Mouse (Mus musculus) left cerebral cortex, postnatal 36 days (tissue): ENCODE data around the gene Gpsm1. TPM values are rescaled to one million over a fixed set of nuclear protein-coding genes. Genes with fewer than 3 reads are reported as not detected.

Source experiments
- DNase-seq, 2 experiments: peaks; one replicate each; pipeline ENCODE4 v3.0.0; 2021 to 2022; ENCODE audit warnings: low spot score in 2 of 2, mixed read lengths in 1 of 2
- intact Hi-C: fragments of 180-260 bp; cut with DNase I; formaldehyde crosslinking; loops from one replicate; pipeline ENCODE4 v1.15.1; 2025
- total RNA-seq, 2 experiments: library from RNA; stranded (reverse); gene quantifications; 2 replicates each; pipeline ENCODE4 v1.2.3; 2021

The Gpsm1 gene
- total RNA-seq, 2 experiments from 2014 or later, result 44.4 to 58.4 TPM

DNA sequence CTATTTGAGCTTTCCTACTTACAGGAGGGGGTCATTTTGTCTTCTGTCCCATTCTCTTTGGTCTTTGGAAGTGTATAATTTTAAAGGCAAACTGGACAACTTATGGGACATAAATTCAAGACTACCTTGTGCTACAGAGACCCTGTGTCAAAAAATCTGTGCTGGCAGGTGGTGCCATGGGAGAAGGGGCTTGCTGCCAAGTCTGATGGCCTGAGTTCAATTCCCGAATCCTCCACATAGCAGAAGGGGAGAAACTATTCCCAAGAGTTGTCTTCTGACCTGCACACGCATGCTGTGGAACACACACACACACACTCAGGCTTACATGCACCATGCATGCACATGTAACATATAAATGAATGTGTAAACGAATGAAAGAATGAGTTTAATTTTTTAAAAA is 8.6 kb upstream of the Gpsm1 start:
- intact Hi-C loops, result no loop called here
- DNase-seq, result no peak

- intact Hi-C loops, result no loop called here
- DNase-seq, result no peak
Observed at GRCm38 (mm10) chr2:26309739-26310138, 5.6 kb upstream of the Gpsm1 start.

DNA sequence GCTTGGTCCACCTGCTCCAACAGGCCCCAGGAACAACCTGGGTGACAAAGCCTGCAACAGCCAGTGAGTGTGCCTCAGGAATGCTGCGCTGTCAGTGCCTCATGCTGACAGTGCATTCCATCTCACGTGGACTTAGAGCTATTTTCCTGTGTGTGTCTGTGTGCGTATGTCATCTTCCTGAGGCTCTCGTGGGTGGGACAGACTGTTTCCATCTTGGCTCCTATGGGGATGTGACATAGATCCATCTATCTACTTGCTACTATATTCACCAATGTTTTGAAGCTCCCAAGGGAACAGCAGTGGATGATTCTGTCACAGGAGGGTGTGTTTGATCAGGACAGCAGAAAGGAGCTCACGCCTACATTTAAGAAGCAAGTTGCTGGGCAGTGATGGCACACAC is 3.4 kb upstream of the Gpsm1 start:
- DNase-seq, result no peak
- intact Hi-C loops, result no loop called here

DNA sequence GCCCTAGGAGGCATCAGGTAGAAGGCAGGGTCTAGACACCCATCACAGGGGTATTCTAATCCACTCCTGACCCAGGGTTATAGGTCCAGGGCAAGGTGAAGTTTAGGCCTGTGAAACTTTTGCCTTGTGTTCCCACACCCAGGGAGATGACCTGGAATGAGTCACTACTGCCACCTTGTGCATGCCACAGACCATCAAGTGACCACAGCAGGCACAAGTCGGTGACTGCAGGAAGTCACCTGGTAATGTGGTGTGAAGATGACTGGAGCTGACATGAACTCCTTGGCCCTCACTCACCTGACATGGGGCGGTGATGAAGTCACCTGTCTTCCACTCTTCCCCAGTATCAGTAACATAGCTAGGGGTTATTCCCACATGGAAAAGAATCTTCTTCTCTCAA is 2.5 kb upstream of the Gpsm1 start:
- intact Hi-C loops, result no loop called here
- DNase-seq, result no peak

DNA sequence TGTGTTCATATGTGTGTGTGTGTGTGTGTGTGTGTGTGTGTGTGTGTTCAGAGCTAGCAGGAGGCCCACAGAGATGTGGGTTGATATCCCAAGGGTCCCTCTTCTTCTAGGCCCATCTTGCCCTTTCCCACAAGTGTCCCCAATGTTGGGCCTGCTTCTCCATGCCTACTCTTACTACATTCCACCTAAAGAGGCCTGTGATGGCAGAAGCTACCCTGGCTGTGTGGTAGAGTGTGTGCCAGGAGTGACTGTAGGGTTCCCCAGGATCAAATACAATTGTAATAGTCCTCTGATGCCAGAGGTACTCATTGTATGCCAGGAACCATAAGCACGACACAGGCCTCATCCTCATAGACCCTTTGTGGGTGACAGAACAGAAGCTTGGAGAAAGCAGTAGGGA is 1.9 kb upstream of the Gpsm1 start:
- DNase-seq, result no peak
- intact Hi-C loops, result no loop called here

GRCm38 (mm10) chr2:26314281-26315071 is 839 bp upstream of the Gpsm1 start:
- intact Hi-C loops, result no loop called here
- no peak for DNase-seq

DNA sequence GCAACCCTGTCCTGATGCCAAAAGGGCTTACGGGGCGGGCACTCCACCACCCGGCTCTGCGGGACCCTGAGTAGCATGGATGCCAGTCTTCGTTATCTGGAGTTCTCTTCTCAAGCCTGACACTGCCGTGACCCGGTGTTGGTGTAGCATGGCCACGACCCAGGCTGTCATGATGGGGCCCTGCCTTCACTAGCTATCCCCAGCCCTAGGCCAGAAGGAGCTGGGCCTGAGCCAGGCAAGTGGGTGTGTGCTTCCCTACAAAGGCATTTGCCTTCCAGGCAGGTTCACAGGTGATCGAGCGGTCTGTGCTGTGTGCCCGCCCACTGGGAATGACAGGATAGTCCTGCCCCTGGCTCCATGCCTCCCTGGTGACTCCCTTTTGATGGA is 603 bp downstream of the Gpsm1 start:
- DNase-seq, result no peak
- intact Hi-C loops, result no loop called here

DNA sequence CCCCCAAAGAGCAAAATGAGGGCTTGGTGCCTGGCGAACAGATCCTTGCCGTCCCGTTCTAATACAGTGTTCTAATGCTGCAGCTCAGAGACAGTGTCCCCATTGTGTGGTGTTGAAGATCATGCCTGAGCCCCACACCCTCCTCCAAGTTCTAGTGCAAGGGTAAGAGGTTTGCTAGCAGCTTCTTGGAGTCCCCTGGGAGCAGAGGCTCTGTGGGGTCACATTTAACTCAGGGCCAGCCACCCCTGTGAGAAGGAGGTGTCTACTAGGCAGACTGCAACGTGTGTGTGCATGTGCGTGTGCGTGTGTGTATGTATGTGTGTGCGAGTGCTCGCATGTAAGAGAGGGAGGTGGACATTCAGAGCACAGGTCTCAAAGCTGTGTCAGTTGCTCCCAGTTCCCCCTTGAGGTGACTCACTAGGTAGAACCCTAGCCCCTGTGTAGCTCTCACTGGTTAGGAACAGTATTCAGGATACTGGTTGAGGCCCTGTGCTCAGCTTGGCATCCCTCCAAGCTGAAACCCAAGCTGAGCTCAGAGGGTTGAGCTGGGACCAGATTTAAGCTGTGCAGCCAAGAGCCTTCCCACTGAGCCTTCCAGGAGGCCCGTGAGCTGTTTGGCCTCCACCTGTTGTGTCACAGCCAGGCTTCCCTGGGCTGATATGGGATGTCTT is 1.4 kb downstream of the Gpsm1 start:
- DNase-seq, result no peak
- intact Hi-C loops, result no loop called here

- DNase-seq, result no peak
- intact Hi-C loops, result no loop called here
Observed at GRCm38 (mm10) chr2:26317371-26317770, 2.1 kb downstream of the Gpsm1 start.

DNA sequence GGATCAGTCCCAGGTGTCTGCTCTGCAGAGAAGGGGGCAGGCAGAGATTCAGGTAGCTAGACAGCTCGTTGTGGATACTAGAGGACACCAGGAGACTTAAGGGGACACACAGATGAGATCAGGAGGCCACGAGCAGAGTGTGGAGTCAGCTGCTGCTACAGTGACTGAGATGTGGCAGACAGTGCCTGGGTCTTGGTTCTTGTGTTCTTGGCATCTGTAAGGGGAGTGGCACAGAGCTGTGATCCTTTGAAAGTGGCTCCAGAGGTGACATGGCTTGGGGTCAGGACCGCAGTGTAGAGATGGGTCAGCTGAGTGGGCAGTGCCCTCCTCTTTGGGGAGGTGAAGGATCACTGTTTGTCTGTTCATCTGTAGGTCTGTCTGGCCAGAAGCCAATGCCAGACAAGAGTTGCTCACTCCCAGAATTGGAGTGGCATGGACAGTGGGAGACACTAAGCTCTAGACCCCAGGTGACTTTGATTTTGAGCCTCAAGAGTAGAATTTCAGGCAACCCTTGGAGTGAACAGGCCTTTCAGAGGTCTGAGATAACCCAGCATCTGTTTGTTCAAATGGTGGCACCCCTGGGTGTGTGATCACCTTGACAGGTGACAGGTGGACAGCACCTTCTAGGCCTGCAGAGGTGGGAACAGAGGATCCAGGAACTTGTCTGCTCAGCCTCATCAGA is 2.8 kb downstream of the Gpsm1 start:
- intact Hi-C loops, result no loop called here

DNA sequence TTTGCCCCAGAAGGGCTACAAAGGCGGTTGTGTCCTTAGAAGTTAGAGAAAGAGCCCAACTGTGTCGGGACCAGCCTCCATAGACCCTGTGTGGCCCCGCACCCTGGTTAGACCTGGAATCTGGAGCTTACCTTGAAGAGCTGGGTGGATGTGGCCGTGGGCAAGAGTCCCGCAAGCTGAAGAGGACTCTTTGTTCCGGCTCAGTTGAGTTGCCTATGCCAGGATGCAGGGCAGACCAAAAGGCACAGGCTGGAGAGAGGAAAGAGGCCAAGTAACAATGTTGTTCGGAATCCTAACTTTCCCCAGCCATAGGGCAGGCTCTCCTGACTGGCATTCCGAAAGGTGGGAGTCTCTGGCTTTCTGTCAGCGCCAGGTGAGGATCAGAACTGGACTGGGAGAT is 3.8 kb downstream of the Gpsm1 start:
- intact Hi-C loops, result no loop called here
- no peak for DNase-seq

More for the DNA sequence above, 2.8 kb downstream of the Gpsm1 start:
- DNase-seq, result no peak

GRCm38 (mm10) chr2:26319519-26320244 is 4.4 kb downstream of the Gpsm1 start:
- DNase-seq, result no peak
- intact Hi-C loops, result loop anchor here (10.0 kb wide), 1 partner anchor 245 kb away; no protein-coding TSS in a partner anchor

DNA sequence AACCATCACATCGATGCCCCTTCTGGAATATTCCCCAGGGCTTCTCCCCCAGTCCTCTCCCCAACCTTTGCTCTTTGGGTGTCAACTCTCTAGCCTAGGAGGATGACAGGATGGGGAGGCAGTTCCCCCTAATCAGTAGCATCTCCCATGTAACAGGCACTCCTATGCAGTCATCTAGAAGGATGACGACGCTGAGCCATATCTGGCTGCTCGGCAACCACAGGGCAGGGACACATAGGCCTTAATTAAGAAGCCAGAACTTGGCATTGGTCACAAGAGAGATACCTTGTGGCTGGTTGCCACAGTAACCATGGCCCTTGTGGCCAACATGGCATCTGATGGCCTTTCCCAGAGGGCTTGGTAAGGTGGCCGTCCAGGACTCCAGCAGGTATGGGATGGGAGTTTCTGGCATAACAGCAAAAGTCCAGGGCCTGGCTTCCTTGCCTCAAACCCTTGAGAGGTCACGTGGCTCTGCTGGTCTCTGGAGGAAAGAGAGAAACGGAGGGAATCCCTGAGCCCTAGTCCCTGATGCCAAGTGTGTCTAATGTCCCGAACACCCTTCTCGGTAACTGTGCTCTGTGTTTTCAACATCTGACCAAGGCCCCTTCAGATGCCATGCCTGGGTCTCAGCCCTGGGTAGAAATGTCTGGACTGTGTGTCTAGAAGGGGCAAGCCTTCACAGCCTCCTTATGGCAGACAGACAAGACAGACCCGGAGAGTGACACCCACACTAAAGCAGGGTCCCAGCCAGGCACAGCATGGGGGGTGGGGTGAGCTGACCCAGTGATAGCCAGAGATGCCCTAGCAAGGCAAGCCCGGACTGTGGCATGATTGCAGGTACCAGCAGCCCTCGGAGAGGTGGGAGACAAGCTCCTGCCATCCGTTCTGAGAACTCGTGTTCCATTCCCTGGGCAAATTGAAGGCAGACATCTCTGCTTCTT is 5.2 kb downstream of the Gpsm1 start:
- DNase-seq, result no peak
- intact Hi-C loops, result loop anchor here (10.0 kb wide), 1 partner anchor 244 kb away; no protein-coding TSS in a partner anchor

GRCm38 (mm10) chr2:26323589-26324325 is 8.4 kb downstream of the Gpsm1 start:
- intact Hi-C loops, result loop anchor here (10.0 kb wide), 1 partner anchor 241 kb away; no protein-coding TSS in a partner anchor
- no peak for DNase-seq

DNA sequence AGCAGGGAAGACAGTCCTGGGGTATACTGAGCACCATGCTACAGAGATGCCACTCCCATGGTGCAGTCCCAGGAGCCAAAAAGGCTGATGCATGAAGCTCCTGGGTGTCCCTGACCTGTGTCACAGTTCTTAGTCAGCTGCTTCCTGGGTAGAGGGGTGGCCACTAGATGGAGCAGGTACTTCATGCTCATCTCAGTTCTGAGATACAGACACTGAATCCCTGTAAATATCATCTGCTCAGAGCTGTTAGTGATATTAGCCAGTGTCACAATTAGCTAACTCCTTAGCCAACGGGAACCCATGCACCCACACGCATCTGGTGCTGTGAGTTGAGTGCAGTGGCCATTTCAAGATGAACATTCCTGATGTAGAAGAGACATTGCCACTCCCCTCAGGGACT is 9.6 kb downstream of the Gpsm1 start:
- intact Hi-C loops, result loop anchor here (10.0 kb wide), 1 partner anchor 240 kb away; no protein-coding TSS in a partner anchor
- no peak for DNase-seq

DNA sequence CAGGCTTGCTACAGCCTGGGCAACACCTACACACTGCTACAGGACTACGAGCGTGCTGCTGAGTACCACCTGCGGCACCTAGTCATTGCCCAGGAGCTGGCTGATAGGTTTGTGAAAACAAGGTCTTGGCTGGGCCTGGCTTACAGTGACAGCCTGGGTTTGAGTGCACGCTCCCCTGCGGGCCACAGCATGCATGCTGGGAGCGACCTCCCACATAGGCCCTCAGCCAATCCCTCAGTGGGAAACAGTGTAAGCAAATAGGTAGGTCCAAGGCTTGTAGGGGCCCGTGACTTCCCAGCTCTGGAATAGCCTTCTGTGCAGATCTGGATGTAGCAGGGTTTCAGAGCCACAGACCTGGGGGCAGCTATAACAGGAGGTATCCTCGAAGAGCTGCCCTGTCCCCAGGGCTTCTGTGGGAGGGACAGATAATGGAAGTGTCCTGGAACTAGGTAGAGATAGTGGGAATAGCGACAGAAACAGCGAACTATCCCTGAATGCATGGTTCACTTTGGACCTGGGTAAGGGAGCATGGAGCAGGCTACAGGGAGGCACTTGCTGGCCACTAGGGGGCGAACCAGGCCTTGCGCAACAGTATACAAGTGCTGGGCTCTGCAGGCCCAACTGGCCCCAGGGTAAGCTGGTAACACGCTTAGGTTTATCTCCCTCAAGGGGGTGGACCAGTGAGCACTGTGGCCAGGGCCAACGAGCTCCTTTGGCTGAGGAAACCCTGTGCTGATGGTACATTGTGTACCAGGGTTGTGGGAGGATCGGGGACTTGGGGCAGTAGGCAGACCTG is 10.3 kb downstream of the Gpsm1 start:
- intact Hi-C loops, result loop anchor here (10.0 kb wide), 1 partner anchor 239 kb away; no protein-coding TSS in a partner anchor

DNA sequence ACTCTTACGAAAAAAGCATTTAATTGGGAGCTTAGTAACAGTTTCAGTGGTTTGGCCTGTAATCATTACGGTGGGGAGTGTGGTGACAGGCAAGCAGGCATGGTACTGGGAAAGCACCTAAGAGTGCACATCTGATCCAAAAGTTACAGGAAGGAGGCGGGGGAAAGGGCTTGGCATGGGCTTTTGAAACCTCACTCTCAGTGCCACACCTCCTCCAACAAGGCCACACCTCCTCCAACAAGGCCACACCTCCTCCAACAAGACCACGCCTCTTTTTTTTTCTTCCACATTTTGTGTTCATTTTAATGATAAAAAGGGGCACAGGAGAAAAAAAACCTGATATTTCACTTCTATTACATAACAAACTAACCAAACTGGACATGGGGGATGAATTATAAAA is 12.5 kb downstream of the Gpsm1 start:
- intact Hi-C loops, result loop anchor here (10.0 kb wide), 1 partner anchor 237 kb away; no protein-coding TSS in a partner anchor
- no peak for DNase-seq

More for the DNA sequence above, 10.3 kb downstream of the Gpsm1 start:
- no peak for DNase-seq
